Mouse (Mus musculus): ENCODE results near the gene Cenpx.
"Not testable (repeated sequence)": the region's sequence is repeated elsewhere in the genome, so short reads cannot be mapped to it uniquely, and the experiment has no call there.

The Cenpx gene

DNA sequence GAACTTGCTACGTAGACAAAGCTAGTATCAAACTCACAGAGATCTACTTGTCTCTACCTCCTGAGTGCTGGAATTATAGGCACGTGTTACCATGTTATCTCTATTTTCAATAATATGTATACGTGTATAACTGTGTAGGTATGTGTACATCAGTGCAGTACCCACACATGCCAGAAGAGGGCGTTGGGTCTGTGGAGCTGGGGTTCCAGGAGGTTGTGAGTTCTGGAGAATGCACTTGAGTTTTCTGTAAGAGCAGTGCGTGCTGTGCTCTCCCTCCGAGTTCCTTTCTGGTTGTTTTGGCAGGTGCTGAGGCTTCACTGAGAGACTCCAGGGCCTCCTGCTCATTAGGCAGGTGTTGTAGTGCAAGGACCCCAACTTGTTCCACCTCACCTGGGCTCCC is 17.0 kb downstream of the Cenpx start:
- DNase-seq (ENCODE audit: low spot score in 2 of 2) = no peak

GRCm38 (mm10) chr11:120695641-120696040 is 17.9 kb downstream of the Cenpx start:
- no peak for DNase-seq (ENCODE audit: low spot score in 2 of 2)

DNA sequence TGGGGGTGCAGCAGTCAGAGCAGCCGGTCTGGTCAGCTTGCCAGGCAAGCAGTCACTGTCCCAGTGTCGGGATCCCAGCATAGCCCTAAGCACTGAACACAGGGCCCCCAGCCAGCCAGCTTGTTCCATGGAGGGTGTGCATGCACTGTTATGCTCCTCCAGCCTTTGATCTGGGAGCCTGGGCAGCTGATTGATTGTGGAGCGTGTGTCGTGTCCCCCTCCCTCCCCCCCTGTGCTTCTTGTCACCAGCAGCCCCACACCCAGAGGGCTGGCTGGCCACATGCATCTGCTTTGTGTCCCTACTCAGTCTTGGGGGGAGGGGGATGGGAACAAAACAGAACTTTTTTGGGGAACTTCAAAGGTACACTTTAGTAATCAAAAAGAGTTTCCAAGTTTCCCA is 18.4 kb downstream of the Cenpx start:
- no peak for DNase-seq (ENCODE audit: low spot score in 2 of 2)

- no peak for DNase-seq (ENCODE audit: low spot score in 2 of 2)
Observed at GRCm38 (mm10) chr11:120693461-120693860, 20.1 kb downstream of the Cenpx start.

- no peak for DNase-seq (ENCODE audit: low spot score in 2 of 2)
Observed at GRCm38 (mm10) chr11:120692471-120693011, 21.0 kb downstream of the Cenpx start.

- DNase-seq (ENCODE audit: low spot score in 2 of 2) = no peak
Observed at GRCm38 (mm10) chr11:120689365-120689764, 24.2 kb downstream of the Cenpx start.

GRCm38 (mm10) chr11:120686650-120687272 is 26.8 kb downstream of the Cenpx start:
- no peak for DNase-seq (ENCODE audit: low spot score in 2 of 2)

DNA sequence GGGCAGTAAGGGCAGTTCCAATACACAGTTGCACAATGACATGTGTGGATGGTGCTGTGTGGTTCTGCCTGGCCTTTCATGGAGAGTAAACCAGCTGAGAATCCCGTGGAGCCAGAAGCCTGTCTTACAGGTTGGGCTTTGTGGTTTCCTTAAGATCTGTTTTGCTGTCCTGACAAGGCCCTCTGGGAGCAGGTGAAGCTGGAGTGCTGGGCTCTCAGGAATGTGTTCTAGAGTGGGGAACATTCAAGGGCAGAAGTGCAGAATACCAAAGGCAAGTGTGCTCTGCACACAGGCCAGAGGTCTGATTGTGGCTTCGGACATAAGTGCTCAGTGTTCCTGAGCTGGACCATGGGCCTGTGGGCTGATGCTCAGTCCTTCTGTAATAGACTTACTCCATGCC is 28.9 kb downstream of the Cenpx start:
- no peak for DNase-seq (ENCODE audit: low spot score in 2 of 2)

GRCm38 (mm10) chr11:120684086-120684485 is 29.5 kb downstream of the Cenpx start:
- no peak for DNase-seq (ENCODE audit: low spot score in 2 of 2)

DNA sequence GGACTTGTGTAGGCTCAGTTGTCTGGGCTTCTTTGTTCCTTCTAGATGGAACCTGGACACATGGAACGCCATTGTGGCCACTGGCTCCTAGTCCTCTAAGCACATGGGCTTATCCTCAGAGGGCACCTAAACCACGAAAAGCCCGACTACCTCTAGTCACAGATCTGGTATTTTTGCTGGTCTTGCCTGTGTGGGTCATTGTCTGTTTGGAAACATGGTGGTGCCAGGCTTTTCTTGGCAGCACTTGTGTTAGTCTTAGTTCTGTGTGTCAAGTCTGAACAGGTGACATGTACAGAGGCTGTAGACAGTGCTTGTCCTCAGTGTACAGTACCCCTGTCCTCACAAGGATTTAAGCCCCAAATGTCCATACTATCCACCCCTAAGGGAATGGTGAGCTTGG is 30.0 kb downstream of the Cenpx start:
- DNase-seq (ENCODE audit: low spot score in 2 of 2) = no peak

- DNase-seq (ENCODE audit: low spot score in 2 of 2) = no peak
Observed at GRCm38 (mm10) chr11:120682683-120683082, 30.9 kb downstream of the Cenpx start.

- DNase-seq (ENCODE audit: low spot score in 2 of 2) = peak in 1 of 2 experiments; percentile 40
Observed at GRCm38 (mm10) chr11:120679909-120680308, 33.6 kb downstream of the Cenpx start.

GRCm38 (mm10) chr11:120676951-120677350 is 36.6 kb downstream of the Cenpx start:
- no peak for DNase-seq (ENCODE audit: low spot score in 2 of 2)

GRCm38 (mm10) chr11:120675875-120676274 is 37.7 kb downstream of the Cenpx start:
- DNase-seq (ENCODE audit: low spot score in 2 of 2) = not testable (repeated sequence)

DNA sequence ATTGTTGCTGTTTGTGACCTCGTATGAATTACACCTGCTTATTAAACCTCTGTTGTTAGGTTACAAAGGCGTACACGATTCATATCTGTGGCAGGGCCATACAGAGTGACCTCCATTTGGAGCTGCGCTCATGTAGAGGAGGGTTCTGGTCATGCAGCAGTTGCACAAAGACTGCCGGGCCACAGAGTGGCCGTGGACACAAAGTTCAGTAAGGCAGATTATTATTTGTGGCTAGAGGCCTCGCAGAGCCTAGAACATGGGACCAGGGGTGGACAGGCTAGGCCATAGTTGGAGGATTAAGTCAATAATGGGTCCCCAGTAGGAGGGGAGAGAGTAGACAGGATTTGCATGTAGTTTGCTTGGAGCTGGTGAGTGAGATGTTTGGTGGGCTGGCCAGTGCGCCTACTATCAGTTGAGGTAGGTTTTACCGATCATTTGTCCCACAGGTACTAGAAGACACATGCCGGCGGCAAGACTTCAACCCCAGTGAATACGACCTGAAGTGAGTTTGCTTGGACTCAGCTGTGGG is 39.9 kb downstream of the Cenpx start:
- no peak for DNase-seq (ENCODE audit: low spot score in 2 of 2)

- DNase-seq (ENCODE audit: low spot score in 2 of 2) = peak; percentile 93 to 94
Observed at GRCm38 (mm10) chr11:120672687-120673593, 40.6 kb downstream of the Cenpx start, which contains the start of gene Aspscr1. Gene Aspscr1, plus strand, starts transcription at chr11:120672973.

DNA sequence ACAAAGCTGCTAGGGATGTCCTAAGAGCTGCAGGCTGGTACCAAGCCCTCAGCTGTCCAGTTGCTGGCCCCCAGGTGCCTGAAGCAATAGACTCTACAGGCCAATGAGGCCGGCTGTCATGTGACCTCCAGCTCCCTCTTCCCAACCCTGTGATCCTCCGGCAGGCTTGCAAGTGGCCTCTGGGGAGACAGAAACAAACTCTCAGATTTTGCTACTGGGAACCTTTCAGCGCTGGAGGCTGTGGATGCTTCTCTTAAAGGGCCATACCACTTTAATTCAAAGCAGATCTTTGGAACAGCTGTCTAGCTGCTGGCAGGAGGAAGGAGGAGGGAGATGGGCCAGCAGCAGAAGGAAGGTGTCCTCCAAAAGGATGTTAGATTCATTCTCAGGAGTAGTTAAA is 46.9 kb downstream of the Cenpx start:
- DNase-seq (ENCODE audit: low spot score in 2 of 2) = no peak

DNA sequence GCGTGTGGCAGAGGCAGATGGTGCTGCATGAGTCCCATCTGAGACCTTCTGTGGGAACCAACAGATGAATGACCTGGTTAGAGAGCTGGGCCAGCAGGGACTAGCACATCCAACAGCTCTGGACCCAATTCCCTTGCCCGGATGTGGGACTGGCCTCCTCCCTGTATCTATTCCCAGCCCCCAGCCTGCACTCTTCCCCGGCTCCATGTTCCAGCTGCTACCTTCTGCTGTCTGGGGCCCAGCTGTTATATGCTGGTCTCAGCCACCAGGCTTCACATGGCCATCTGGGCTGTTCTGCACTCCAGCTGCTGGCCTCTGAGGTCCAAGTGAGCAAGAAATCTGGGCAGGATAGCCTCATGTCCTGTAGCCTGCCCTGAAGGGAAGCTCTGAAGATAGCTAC is 48.1 kb downstream of the Cenpx start:
- DNase-seq (ENCODE audit: low spot score in 2 of 2) = no peak

DNA sequence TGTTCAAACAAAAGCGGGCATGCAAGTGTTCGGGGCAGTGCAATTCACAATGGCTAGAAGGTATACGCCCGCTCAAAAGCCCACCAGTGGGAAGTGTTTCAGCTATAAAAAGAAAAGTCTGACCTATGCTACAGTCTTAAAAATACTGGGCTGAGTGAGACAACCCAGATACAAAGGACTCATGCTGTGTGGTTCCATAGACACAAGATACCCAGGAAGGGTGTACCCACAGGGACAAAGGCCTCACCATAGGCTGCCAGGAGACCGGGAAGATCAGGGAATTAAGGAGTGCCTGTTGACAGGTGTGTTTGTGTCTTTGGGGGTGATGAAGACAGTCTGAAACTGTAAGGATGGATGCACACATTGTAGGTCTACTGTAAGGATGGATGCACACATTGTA is 49.8 kb downstream of the Cenpx start:
- DNase-seq (ENCODE audit: low spot score in 2 of 2) = no peak

- no peak for DNase-seq (ENCODE audit: low spot score in 2 of 2)
Observed at GRCm38 (mm10) chr11:120662759-120663158, 50.8 kb downstream of the Cenpx start.

DNA sequence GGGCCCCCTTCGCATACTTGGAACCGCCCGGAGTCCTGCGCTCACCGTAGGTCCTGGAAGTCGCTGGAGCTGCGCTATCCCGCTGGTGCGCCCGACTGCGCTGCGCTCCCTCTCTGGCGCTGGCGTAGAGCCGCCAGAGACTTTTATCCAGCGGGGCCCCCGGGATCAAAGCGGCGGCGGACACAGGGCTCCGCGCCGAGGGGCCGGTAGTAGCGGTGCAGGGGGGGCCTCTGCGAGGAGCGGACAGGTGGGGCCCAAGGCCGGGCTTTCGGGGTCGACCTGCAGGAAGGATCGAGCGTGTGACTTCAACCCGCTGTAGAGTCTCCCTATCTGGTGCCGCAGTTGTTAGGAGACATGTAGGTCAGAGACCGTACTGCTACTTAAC is 52.5 kb downstream of the Cenpx start, which contains the start of gene Notum:
Gene Notum (minus strand): TSS at position 100 of the 385 bp plus-strand sequence.
- no peak for DNase-seq (ENCODE audit: low spot score in 2 of 2)

All from spleen, postnatal 14 days (tissue).